Mouse (Mus musculus): ENCODE data around the gene Baiap3. TPM values are rescaled to one million over a fixed set of nuclear protein-coding genes. Genes with fewer than 3 reads are reported as not detected.
"Not testable (repeated sequence)": the region's sequence is repeated elsewhere in the genome, so short reads cannot be mapped to it uniquely, and the experiment has no call there.

The Baiap3 gene
- polyA plus RNA-seq, 1 experiment from 2014 or later = 2.2 TPM

DNA sequence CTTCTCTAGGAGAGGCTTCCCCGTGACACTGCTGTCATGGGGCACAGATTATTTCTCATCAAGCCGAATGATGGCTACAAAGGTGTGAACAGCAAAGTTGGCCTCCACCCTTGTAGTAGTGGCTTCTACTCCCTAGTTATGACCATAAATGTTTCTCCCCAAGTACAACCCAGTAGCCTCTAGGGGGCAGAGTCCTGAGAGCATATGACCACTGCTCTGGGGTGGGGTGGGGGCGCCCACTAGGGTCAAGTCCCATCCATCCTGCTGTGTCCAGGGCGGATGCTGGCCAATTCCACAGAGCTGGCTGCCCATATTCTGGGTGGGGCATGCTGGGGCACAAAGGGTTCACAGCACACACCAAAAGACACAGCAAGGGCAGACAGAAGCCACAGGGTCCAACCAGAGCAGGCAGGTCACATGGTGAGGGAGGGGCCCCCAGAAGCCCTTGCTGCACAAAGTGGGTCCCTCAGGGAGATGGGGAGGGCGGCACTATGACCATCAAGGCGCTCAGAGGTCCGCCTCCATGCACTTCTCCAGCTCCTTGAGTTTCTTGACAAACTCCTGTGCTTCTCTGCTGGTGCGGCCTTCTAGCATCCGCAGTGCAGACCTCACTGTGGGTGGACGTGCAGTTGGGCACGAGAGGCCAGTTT lies 12.9 kb downstream of the Baiap3 start:
- no peak overlapping the region for H3K9ac ChIP-seq
- WGBS = 91% methylated on average over 11 of the region's 11 CpGs
- H3K36me3 ChIP-seq = peaks cover 38% of the 10 kb centered on the region
- no peak overlapping the region for H3K4me3 ChIP-seq
- no peak for ATAC-seq (ENCODE audit: insufficient number of reproducible peaks, insufficient read depth, low FRiP score, low TSS enrichment, low read depth)
- H3K27ac ChIP-seq = no peak overlapping the region
- no peaks in the 10 kb centered on the region for H3K9me3 ChIP-seq
- H3K4me2 ChIP-seq = no peak overlapping the region
- H3K27me3 ChIP-seq = no peaks in the 10 kb centered on the region
- peaks cover 17% of the 10 kb centered on the region for H3K4me1 ChIP-seq

- Histone ChIP-seq H3K4me3 (peak within 1 kb of the TSS; percentile 99), H3K4me1 (peaks cover 17% of the 10 kb centered on the region), H3K27ac (peak within 1 kb of the TSS; percentile 94), H3K4me2 (peak within 1 kb of the TSS; percentile 81), H3K9ac (peak within 1 kb of the TSS; percentile 99), H3K27me3 (no peaks in the 10 kb centered on the region), H3K36me3 (peaks cover 52% of the 10 kb centered on the region), H3K9me3 (no peaks in the 10 kb centered on the region)
- peak; percentile 76; the same call in 1 of the 2 replicates for ATAC-seq (ENCODE audit: insufficient number of reproducible peaks, insufficient read depth, low FRiP score, low TSS enrichment, low read depth)
- WGBS = under 1% methylated on average over 80 of the region's 80 CpGs
Measured at GRCm38 (mm10) chr17:25239695-25240636, 16.2 kb downstream of the Baiap3 start, which contains the start of the genes Gnptg and Tsr3. Gene Gnptg (minus strand): TSS chr17:25240124. Gene Tsr3 (plus strand): TSS chr17:25240170.

GRCm38 (mm10) chr17:25235635-25236034 lies 20.5 kb downstream of the Baiap3 start:
- Histone ChIP-seq H3K9me3 (no peaks in the 10 kb centered on the region), H3K27ac (no peak overlapping the region), H3K27me3 (no peaks in the 10 kb centered on the region), H3K4me2 (no peak overlapping the region), H3K9ac (no peak overlapping the region), H3K4me1 (peaks cover 6% of the 10 kb centered on the region), H3K4me3 (no peak overlapping the region), H3K36me3 (peaks cover 34% of the 10 kb centered on the region)
- WGBS = 84% methylated on average over 9 of the region's 9 CpGs
- ATAC-seq (ENCODE audit: insufficient number of reproducible peaks, insufficient read depth, low FRiP score, low TSS enrichment, low read depth) = no peak

DNA sequence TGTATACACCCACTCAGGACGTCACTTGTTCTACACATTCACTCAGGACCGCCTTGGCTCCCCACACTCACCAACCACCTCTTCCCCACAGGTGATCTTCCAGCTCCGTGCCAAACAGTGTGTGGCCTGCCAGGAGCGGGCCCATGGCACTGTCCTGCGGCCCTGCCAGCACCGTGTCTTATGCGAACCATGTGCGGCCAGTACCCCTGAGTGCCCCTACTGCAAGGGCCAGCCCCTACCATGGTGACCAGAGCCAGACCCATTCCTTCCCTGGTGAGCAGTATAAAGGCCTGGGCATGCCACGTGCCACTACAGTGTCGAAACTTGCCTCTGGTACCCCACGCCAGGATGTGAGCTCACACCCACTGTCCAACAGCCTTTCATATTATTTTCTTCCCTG lies 24.5 kb downstream of the Baiap3 start:
- not testable (repeated sequence) for H3K27me3 ChIP-seq; H3K9ac ChIP-seq; H3K27ac ChIP-seq; H3K9me3 ChIP-seq; H3K4me1 ChIP-seq; H3K4me2 ChIP-seq; H3K4me3 ChIP-seq; ATAC-seq (ENCODE audit: insufficient number of reproducible peaks, insufficient read depth, low FRiP score, low TSS enrichment, low read depth)
- peaks cover 68% of the 10 kb centered on the region for H3K36me3 ChIP-seq
- WGBS = 81% methylated on average over 5 of the region's 11 CpGs

DNA sequence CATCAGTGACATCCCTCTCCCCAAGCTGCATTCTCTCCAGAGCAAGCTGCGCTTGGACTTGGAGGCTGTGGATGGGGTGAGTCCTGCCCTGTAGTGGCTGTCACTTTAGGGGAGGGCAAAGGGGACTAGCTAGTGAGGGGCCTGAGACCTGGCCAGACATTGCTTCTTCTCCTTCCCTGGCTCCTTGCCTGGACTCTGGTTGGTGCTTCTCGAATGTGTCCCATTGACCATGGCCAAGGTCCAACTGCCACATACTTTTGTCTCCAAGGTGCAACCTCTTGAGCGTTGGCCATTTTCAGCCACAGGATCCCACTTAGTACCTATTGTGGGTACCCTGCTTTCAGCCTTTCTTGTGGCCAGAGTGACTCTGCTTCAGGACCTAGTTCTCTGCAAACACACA lies 25.5 kb downstream of the Baiap3 start:
- Histone ChIP-seq H3K36me3 (peaks cover 68% of the 10 kb centered on the region), H3K4me1 (no peaks in the 10 kb centered on the region), H3K27me3 (no peaks in the 10 kb centered on the region), H3K4me2 (no peak overlapping the region), H3K9me3 (no peaks in the 10 kb centered on the region), H3K9ac (no peak overlapping the region), H3K4me3 (no peak overlapping the region), H3K27ac (no peak overlapping the region)
- no peak for ATAC-seq (ENCODE audit: insufficient number of reproducible peaks, insufficient read depth, low FRiP score, low TSS enrichment, low read depth)
- 94% methylated on average over 3 of the region's 3 CpGs for WGBS

DNA sequence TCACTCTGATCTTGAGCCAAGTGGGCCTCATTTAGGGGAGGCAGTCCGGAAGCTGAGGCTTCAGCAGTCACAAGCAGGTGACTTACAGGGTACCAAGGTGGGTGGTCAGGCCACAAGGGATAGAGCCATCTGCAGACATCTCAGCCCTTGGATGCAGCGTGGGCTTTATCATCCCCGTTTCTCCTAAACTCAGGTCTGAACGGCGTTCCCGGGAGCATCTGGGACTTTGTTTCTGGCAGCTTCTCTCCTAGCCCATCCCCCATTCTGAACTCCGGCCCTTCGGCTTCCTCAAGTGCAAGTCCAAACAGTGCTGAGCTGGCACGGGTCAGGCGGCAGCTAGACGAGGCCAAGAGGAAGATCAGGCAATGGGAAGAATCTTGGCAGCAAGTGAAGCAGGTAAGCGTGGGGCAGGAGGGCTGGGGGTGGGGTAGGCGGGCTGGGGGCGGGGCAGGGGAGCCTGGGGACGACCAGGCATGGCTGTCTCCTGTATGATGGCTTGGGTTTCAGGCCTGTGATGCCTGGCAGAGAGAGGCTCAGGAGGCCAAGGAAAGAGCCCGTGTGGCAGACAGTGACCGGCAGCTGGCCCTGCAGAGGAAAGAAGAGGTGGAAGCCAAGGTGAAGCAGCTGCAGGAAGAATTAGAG lies 26.0 kb downstream of the Baiap3 start:
- not testable (repeated sequence) for H3K9ac ChIP-seq; H3K9me3 ChIP-seq; H3K4me1 ChIP-seq; H3K27ac ChIP-seq; H3K27me3 ChIP-seq; H3K4me2 ChIP-seq; ATAC-seq (ENCODE audit: insufficient number of reproducible peaks, insufficient read depth, low FRiP score, low TSS enrichment, low read depth); H3K4me3 ChIP-seq
- WGBS = 72% methylated on average over 17 of the region's 17 CpGs
- peaks cover 67% of the 10 kb centered on the region for H3K36me3 ChIP-seq

DNA sequence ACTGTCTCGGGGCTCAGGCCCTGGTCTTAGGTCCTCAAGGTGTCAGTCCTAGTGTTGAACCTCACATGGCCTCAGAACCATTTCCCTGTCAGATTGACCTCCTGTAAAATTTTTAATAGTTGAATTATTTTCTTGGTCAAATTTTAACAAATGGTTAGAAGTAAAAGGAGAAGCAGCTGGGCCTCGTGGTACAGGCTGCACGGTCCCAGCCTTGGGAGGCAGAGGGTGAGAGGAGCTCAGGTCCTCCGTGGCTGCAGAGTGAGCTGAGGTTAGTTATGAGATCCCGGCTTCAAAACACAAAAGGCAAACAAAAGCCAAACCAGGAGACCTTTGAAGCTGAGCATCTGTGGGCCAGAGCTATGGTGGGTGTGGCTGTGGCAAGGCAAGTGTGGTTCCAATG lies 28.2 kb downstream of the Baiap3 start:
- H3K9me3 ChIP-seq = no peaks in the 10 kb centered on the region
- no peak overlapping the region for H3K4me2 ChIP-seq
- H3K9ac ChIP-seq = no peak overlapping the region
- peaks cover 72% of the 10 kb centered on the region for H3K36me3 ChIP-seq
- no peaks in the 10 kb centered on the region for H3K27me3 ChIP-seq
- H3K27ac ChIP-seq = no peak overlapping the region
- 88% methylated on average over 5 of the region's 5 CpGs for WGBS
- no peak for ATAC-seq (ENCODE audit: insufficient number of reproducible peaks, insufficient read depth, low FRiP score, low TSS enrichment, low read depth)
- H3K4me3 ChIP-seq = no peak overlapping the region
- no peaks in the 10 kb centered on the region; the same call in 1 of the 2 replicates for H3K4me1 ChIP-seq

GRCm38 (mm10) chr17:25225659-25226058 lies 30.5 kb downstream of the Baiap3 start:
- Histone ChIP-seq H3K9me3 (no peaks in the 10 kb centered on the region), H3K27ac (no peak overlapping the region), H3K9ac (no peak overlapping the region), H3K27me3 (no peaks in the 10 kb centered on the region), H3K4me2 (no peak overlapping the region), H3K36me3 (peaks cover 63% of the 10 kb centered on the region), H3K4me3 (no peak overlapping the region), H3K4me1 (peaks cover 18% of the 10 kb centered on the region)
- 85% methylated on average over 4 of the region's 4 CpGs for WGBS
- no peak for ATAC-seq (ENCODE audit: insufficient number of reproducible peaks, insufficient read depth, low FRiP score, low TSS enrichment, low read depth)

DNA sequence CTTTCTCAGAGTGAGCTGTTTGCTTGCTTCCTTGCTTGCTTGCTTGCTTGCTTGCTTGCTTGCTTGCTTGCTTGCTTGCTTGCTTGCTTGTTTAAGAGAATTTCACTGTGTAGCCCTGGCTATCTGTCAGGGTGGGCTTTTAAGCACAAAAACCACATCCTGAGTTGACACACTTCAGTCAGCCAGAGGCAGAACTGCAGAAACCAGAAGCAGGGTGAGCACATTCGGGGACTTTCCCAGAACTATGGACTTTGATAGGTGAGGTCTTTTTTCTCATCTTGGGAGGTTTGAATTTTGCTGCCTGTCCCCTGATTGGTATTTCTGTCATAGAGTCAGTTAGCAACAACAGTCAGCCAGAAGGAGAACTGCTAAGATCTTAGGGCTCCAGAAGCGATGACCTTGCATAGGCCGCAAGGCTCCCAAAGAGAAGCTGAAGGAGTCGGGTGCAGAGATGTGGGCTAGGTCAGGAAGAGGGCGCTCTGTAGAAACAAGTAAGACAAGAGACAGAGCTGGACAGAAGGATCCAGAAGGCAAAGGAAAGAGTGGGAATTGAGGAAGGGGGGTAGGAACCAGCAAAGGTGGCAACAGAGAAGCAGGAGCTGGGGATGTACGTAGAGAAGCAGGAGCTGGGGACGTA lies 31.5 kb downstream of the Baiap3 start:
- H3K36me3 ChIP-seq = peaks cover 62% of the 10 kb centered on the region
- 88% methylated on average over 7 of the region's 7 CpGs for WGBS
- peaks cover 19% of the 10 kb centered on the region for H3K4me1 ChIP-seq
- H3K27me3 ChIP-seq = no peaks in the 10 kb centered on the region
- H3K9ac ChIP-seq = no peak overlapping the region
- H3K4me3 ChIP-seq = no peak overlapping the region
- ATAC-seq (ENCODE audit: insufficient number of reproducible peaks, insufficient read depth, low FRiP score, low TSS enrichment, low read depth) = no peak
- H3K9me3 ChIP-seq = no peaks in the 10 kb centered on the region
- no peak overlapping the region for H3K4me2 ChIP-seq
- H3K27ac ChIP-seq = no peak overlapping the region

DNA sequence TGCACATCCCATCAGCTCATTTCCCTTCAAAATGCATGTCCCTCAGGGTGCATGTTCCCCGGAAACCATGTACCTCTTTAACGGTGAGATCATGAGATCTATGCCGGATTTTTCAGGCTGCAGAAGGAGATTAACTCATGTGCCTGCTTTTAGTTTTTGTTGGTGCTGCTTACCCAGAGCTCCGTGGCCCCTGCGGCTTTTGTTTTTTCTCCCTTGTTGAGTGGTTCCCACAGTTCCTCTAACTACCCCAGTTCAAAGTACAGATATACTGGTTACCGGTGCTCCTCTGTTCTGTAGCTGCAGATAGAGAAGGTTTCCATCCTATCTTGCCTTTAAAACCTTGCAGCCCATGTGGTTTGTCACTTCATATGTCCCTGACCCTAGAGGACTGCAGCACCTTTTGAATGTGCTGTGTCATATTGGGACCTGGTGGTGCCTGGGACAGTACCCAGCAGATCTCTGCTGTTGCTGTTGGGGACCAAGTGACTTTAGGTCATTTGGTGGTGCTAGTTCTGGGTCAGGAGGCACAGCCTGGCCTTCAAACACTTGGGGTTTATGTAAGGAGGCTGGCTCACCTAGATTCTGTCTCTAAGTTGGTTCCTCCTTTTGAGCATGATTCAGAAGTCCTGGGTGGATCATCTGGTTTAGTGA lies 33.1 kb downstream of the Baiap3 start:
- H3K36me3 ChIP-seq = peaks cover 64% of the 10 kb centered on the region
- H3K4me3 ChIP-seq = peak overlapping the region; percentile 41
- no peaks in the 10 kb centered on the region for H3K9me3 ChIP-seq
- peak overlapping the region; percentile 66 for H3K4me2 ChIP-seq
- H3K27me3 ChIP-seq = no peaks in the 10 kb centered on the region
- H3K9ac ChIP-seq = no peak overlapping the region
- H3K4me1 ChIP-seq = peaks cover 19% of the 10 kb centered on the region
- ATAC-seq (ENCODE audit: insufficient number of reproducible peaks, insufficient read depth, low FRiP score, low TSS enrichment, low read depth) = no peak
- H3K27ac ChIP-seq = no peak overlapping the region
- WGBS = 37% methylated on average over 6 of the region's 6 CpGs

DNA sequence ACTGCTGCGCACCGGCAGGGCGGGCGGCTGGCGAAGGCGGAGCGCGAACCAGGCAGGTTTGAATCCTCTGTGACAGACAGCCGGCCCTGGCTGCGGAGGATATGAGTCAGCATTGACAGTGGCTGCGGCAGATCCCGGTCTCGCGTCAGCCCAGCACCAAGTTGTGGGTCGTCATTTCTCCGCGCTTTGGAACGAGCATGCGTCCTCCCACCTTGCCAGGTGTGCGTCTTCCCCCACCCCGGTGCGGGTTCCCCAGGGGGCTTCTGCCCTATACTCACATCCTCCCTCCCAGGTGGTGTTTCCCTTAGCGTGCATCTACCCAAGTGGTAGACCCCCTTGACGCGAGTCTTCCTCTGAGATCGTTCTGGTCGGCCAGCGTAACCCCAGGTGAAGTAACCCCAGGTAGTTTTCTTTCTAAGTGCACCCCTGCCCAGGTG lies 33.6 kb downstream of the Baiap3 start:
- peaks cover 19% of the 10 kb centered on the region for H3K4me1 ChIP-seq
- 12% methylated on average over 16 of the region's 28 CpGs for WGBS
- H3K9me3 ChIP-seq, H3K27me3 ChIP-seq, H3K27ac ChIP-seq: not testable (repeated sequence)
- peak overlapping the region; percentile 55 for H3K9ac ChIP-seq
- H3K36me3 ChIP-seq = peaks cover 65% of the 10 kb centered on the region
- H3K4me3 ChIP-seq = peak overlapping the region; percentile 41
- ATAC-seq (ENCODE audit: insufficient number of reproducible peaks, insufficient read depth, low FRiP score, low TSS enrichment, low read depth) = peak; percentile 78; the same call in 1 of the 2 replicates
- peak overlapping the region; percentile 66 for H3K4me2 ChIP-seq
